Mouse (Mus musculus) heart, adult 2 months (tissue): Measurements from ENCODE around the gene Zcrb1. TPM values are rescaled to one million over a fixed set of nuclear protein-coding genes. Genes with fewer than 3 reads are reported as not detected.
A peak's percentile ranks its signal among the peaks of the same experiment; 100 is the strongest.

ENCODE experiments used
- DNase-seq, 2 experiments: peaks; one replicate each; pipeline ENCODE4 v3.0.0; 2021
- H3K27ac ChIP-seq: fragments of 200-600 bp; 2 replicates; pipeline ENCODE4 v1.8.1; 2022
- H3K27me3 ChIP-seq: fragments of 200-500 bp; 2 replicates; pipeline ENCODE4 v1.6.1; 2012; ENCODE audit warnings: mild to moderate bottlenecking, low read length, inconsistent platforms, mixed read lengths; ENCODE audit not compliant: control insufficient read depth, insufficient read depth
- H3K36me3 ChIP-seq: fragments of 200-500 bp; 2 replicates; pipeline ENCODE4 v1.6.1; 2012; ENCODE audit warnings: low read length, inconsistent platforms; ENCODE audit not compliant: control insufficient read depth, insufficient read depth
- H3K4me1 ChIP-seq: fragments of 200-500 bp; 2 replicates; pipeline ENCODE4 v1.6.1; 2011; ENCODE audit warnings: low read length; ENCODE audit not compliant: control insufficient read depth, insufficient read depth
- H3K4me3 ChIP-seq: fragments of 200-600 bp; 2 replicates; pipeline ENCODE4 v1.8.1; 2022
- H3K79me2 ChIP-seq: fragments of 200-500 bp; replicated peaks from 2 replicates; pipeline ENCODE4 v1.6.1; 2012; ENCODE audit warnings: mild to moderate bottlenecking, inconsistent platforms, low read length, moderate library complexity, mixed read lengths; ENCODE audit not compliant: control insufficient read depth, insufficient read depth
- H3K9ac ChIP-seq: fragments of 200-500 bp; 2 replicates; pipeline ENCODE4 v1.6.1; 2012; ENCODE audit warnings: low read depth, mild to moderate bottlenecking, control low read depth, inconsistent platforms, low read length, mixed read lengths
- CTCF ChIP-seq: fragments of 200-600 bp; IDR thresholded peaks from 2 replicates; pipeline ENCODE4 v1.8.1; 2022; ENCODE audit warnings: antibody characterized with exemption, mild to moderate bottlenecking, moderate library complexity
- EP300 ChIP-seq: fragments of 200-500 bp; IDR thresholded peaks from 2 replicates; pipeline ENCODE4 v1.6.1; 2011; ENCODE audit warnings: low read depth, low read length, control low read depth; ENCODE audit not compliant: insufficient read depth
- POLR2A ChIP-seq: fragments of 200-500 bp; IDR thresholded peaks from 2 replicates; pipeline ENCODE4 v1.6.1; 2011; ENCODE audit warnings: mild to moderate bottlenecking, low read depth, low read length, control low read depth; ENCODE audit not compliant: insufficient read depth
- WGBS: fragments of 180-500 bp; shearing (Covaris S2); methylation state at CpG from one replicate; pipeline ENCODE4 v1.1.7; 2018; 5-methylcytosine and 5-hydroxymethylcytosine counted together
- intact Hi-C: fragments of 180-260 bp; cut with DNase I; formaldehyde crosslinking; loops from one replicate; pipeline ENCODE4 v1.15.1; 2025
- long read RNA-seq: library from polyadenylated mRNA; stranded (forward); transcript quantifications from one replicate; pipeline ENCODE4 v2.0.0, GENCODE M21; 2021
- polyA plus RNA-seq: library from polyadenylated mRNA; depleted of rRNA; stranded (reverse); fragments of >200 nt; gene quantifications from 2 replicates; pipeline ENCODE4 v1.2.3, GENCODE M21; 2012; rRNA removed
- total RNA-seq, 2 experiments: library from RNA; stranded (reverse); gene quantifications; 2 replicates each; pipeline ENCODE4 v1.2.3; 2021

Gene Zcrb1
- total RNA-seq: 10 to 100 TPM; 89.3 to 97.3 TPM
- polyA plus RNA-seq: 33.0 and 52.7 TPM in 2 replicates
- long read RNA-seq, transcript Zcrb1-201 (8 exons, 877 nt): major isoform, 73 of 87 reads
- long read RNA-seq, partial matches to known transcripts: 1 of 87 reads
- long read RNA-seq, other reads (novel, unspliced or antisense): 12 of 87 reads

DNA sequence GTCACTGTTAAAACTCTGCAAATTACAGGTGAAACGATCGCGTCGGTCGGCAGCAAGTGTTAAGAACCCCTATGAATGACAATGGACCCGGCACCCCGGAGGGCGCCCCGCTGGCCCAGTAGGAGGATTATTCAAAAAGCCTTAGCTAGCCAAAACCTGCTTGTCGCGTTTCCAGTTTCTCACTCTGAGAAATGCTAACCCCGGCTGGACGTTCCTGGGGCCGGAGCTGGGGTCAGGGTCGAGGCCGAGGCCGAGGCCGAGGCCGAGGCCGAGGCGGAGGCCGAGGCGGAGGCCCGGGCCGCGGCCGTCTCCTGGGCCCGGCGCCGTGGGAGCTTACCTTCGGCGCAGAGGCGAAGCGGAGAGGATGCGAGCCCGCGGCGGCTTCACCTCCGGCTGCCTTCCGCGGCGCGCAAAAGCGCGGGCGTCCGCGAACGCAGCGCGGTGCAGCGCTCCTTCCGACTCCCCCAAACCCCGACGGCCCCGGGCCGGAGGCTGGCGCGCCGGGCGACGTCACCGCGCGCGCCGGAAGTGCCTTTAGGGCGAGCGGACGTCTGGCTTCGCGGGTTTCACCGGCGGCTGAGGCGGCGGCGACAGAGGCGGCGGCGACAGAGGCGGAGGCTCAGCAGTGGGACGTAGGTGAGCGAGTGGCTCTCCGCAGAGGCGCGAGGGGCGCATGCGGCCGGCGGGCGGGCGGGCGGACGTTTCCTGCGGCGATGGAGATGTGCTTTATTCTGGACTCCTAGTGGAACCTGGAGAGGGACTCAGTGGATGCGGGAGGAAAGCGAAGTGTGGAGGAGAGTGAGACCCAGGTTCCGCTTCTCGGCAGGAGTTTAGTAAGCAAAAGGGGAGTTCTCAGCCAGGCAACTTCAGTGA is at the start of gene Zcrb1, which contains the start of gene Pphln1:
Gene Zcrb1, minus strand, starts transcription at position 509 of the 873 bp plus-strand sequence.
Gene Pphln1, plus strand, starts transcription at position 525 of the 873 bp plus-strand sequence.
- H3K27ac ChIP-seq: peak within 1 kb of the TSS; percentile 86
- peaks cover 3% of the 10 kb centered on the region for H3K4me1 ChIP-seq
- peak within 1 kb of the TSS; percentile 91 for H3K4me3 ChIP-seq
- H3K27me3 ChIP-seq: no peaks in the 10 kb centered on the region
- H3K79me2 ChIP-seq: peaks cover 4% of the 10 kb centered on the region
- TF ChIP-seq CTCF: peak; percentile 15; the same call in 1 of the 2 replicates
- TF ChIP-seq EP300: no peak
- peak; percentile 51; the same call in 1 of the 2 replicates for TF ChIP-seq POLR2A
- under 1% methylated on average over 100 of the region's 100 CpGs for WGBS
- H3K9ac ChIP-seq: peak within 1 kb of the TSS; percentile 93
- intact Hi-C loops: loop anchor here (2.0 kb wide), 2 partner anchors 61 to 123 kb away; partner anchors contain the start of genes Gxylt1 and Yaf2
- H3K36me3 ChIP-seq: peaks cover 5% of the 10 kb centered on the region; the same call in 1 of the 2 replicates
- DNase-seq: peak; percentile 91

DNA sequence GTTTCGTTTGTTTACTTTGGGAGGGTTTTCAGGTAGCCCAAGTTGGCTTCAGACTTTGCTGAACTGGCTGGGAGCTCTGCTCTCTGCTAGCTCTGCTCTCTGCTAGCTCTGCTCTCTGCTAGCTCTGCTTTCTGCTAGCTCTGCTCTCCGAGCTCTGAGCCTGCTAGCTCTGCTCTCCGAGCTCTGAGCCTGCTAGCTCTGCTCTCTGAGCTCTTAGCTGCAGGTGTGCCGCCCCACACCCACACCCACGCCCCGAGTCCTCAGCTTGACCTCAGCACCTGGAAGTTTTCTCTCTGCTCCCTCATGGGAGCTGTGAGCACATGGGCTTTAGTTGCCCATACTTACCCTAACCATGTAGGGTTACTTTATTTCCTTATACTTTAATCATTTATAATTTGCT is 45.5 kb upstream of the Zcrb1 start:
- 91% methylated on average over 6 of the region's 6 CpGs for WGBS
- no peak for TF ChIP-seq EP300
- no peak for TF ChIP-seq POLR2A
- no peak for TF ChIP-seq CTCF
- H3K4me3 ChIP-seq: no peak overlapping the region
- H3K79me2 ChIP-seq: no peaks in the 10 kb centered on the region; the same call in 1 of the 2 replicates
- H3K9ac ChIP-seq: no peak overlapping the region
- H3K27ac ChIP-seq: no peak overlapping the region
- intact Hi-C loops: loop anchor here (10.0 kb wide), 1 partner anchor 771 kb away; no protein-coding TSS in a partner anchor
- no peaks in the 10 kb centered on the region for H3K36me3 ChIP-seq
- no peaks in the 10 kb centered on the region for H3K4me1 ChIP-seq
- no peaks in the 10 kb centered on the region for H3K27me3 ChIP-seq
- DNase-seq: no peak

DNA sequence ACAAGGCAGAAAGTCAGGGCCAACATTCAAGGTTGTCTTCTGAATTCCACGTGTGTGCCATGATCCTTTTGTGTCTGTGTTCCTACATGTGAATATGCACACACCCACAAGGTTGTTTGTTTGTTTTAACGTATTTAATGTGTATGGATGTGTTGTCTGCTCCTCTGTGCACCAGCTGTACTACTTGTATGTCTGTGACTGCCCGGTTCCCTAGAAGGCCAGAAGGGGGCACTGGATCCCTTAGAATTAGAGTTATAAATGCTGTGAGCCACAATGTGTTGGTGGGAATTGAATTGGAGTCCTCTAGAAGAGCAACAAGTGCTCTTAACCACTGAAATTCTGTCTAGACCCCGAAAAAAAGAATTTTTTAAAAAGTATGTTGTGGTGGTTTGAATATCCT is 44.1 kb upstream of the Zcrb1 start:
- no peak for DNase-seq
- no peak overlapping the region for H3K27ac ChIP-seq
- WGBS: 96% methylated on average over 4 of the region's 4 CpGs

DNA sequence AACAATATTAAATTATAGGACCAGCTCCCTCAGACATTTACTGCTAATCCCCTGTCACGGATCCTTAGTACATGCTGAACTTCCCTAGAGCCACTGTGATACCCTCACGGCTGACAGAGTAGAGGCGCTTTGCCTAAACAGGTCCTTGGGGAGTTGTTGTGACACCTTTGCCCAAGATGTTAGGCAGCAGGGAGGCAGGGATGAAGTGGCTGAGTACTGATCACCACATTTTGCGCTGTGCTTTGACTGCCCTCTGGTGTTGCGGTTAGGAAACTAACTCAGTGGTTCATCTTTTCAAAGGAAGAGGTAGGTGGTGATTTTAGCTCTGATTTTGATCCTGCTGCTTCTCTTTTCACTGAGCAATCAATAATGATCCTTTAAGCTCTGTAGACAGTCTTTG is 40.5 kb upstream of the Zcrb1 start:
- Histone ChIP-seq H3K27ac (no peak overlapping the region), H3K36me3 (no peaks in the 10 kb centered on the region), H3K79me2 (no peaks in the 10 kb centered on the region), H3K27me3 (no peaks in the 10 kb centered on the region), H3K4me1 (no peaks in the 10 kb centered on the region), H3K4me3 (no peak overlapping the region), H3K9ac (no peak overlapping the region)
- 48% methylated on average over 5 of the region's 5 CpGs for WGBS
- intact Hi-C loops: loop anchor here (1.0 kb wide), 1 partner anchor 173 kb away; no protein-coding TSS in a partner anchor
- TF ChIP-seq CTCF (peak; percentile 89), EP300 (peak; percentile 72), POLR2A (no peak)
- DNase-seq: peak; percentile 37 to 53

More for the DNA sequence above, 44.1 kb upstream of the Zcrb1 start:
- no peak overlapping the region for H3K9ac ChIP-seq
- H3K4me3 ChIP-seq: no peak overlapping the region
- H3K27me3 ChIP-seq: no peaks in the 10 kb centered on the region
- no peak for TF ChIP-seq EP300
- peak; percentile 57 for TF ChIP-seq CTCF
- no peak for TF ChIP-seq POLR2A
- no peaks in the 10 kb centered on the region for H3K79me2 ChIP-seq
- H3K36me3 ChIP-seq: no peaks in the 10 kb centered on the region
- intact Hi-C loops: loop anchor here (10.0 kb wide), 1 partner anchor 773 kb away; no protein-coding TSS in a partner anchor
- no peaks in the 10 kb centered on the region for H3K4me1 ChIP-seq

DNA sequence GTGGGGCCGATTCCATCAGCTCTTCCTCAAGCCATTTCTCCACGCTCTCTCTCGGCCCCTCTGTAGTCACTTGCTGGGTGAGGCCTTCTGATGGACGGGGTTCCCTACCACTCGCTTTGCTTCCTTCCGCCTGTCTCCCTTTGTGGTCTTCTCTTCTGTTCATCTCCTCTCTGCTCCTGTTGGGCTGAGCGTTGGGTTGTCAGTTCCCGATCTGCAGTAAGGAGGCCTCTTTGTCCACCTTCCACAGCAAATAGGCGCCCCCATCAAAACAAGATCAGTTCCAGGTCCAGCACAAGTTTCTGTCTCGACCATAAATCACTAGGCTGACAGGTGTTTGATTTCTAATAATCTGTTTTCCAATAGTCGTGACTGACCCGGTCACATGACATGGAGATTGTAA is 37.9 kb upstream of the Zcrb1 start:
- no peaks in the 10 kb centered on the region for H3K27me3 ChIP-seq
- H3K4me1 ChIP-seq: no peaks in the 10 kb centered on the region
- no peak overlapping the region for H3K9ac ChIP-seq
- WGBS: 94% methylated on average over 12 of the region's 12 CpGs
- H3K4me3 ChIP-seq: no peak overlapping the region
- no peak overlapping the region for H3K27ac ChIP-seq
- intact Hi-C loops: no loop called here
- H3K79me2 ChIP-seq: no peaks in the 10 kb centered on the region
- DNase-seq: no peak
- no peak for TF ChIP-seq EP300
- no peak for TF ChIP-seq POLR2A
- no peak for TF ChIP-seq CTCF
- no peaks in the 10 kb centered on the region for H3K36me3 ChIP-seq
